Mouse (Mus musculus): Measurements from ENCODE around the gene Hsd3b6. TPM values are rescaled to one million over a fixed set of nuclear protein-coding genes. Genes with fewer than 3 reads are reported as not detected.
"Not testable (repeated sequence)": the region's sequence is repeated elsewhere in the genome, so short reads cannot be mapped to it uniquely, and the experiment has no call there.

The Hsd3b6 gene
- polyA plus RNA-seq, 1 experiment from 2014 or later: 3.0 TPM

GRCm38 (mm10) chr3:98812653-98813052 is 1.6 kb downstream of the Hsd3b6 start:
- not testable (repeated sequence) for H3K4me3 ChIP-seq; H3K9ac ChIP-seq; H3K36me3 ChIP-seq; H3K4me1 ChIP-seq (replicated peaks); H3K27ac ChIP-seq; H3K9me3 ChIP-seq (replicated peaks); H3K27me3 ChIP-seq; ATAC-seq (replicated peaks; ENCODE audit: insufficient number of reproducible peaks, insufficient read depth, low FRiP score, low read depth); H3K4me2 ChIP-seq
- WGBS: 77% methylated on average over 6 of the region's 6 CpGs

DNA sequence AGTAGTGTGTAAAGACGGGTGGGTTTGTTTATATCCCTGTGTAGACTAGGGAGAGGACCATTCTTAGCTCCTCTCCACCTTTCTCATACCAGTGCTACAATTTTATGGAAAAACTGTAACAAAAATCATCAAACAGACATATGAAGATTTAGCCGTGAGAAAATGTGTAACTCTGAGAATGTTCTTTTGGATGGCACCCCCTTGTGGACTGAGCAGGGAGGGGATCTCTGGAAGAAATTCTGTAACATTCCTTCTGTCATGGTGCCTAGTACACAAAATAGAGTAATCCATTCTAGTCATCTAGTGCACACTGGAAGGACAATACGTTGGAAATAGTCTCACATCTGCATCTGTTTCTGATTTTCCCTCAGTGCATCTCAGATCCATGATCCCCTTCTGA is 9.2 kb downstream of the Hsd3b6 start:
- not testable (repeated sequence) for H3K9ac ChIP-seq; H3K9me3 ChIP-seq (replicated peaks); H3K36me3 ChIP-seq; H3K4me3 ChIP-seq; H3K4me1 ChIP-seq (replicated peaks); ATAC-seq (replicated peaks; ENCODE audit: insufficient number of reproducible peaks, insufficient read depth, low FRiP score, low read depth); H3K4me2 ChIP-seq; H3K27ac ChIP-seq; H3K27me3 ChIP-seq
- 55% methylated on average over 3 of the region's 3 CpGs for WGBS

DNA sequence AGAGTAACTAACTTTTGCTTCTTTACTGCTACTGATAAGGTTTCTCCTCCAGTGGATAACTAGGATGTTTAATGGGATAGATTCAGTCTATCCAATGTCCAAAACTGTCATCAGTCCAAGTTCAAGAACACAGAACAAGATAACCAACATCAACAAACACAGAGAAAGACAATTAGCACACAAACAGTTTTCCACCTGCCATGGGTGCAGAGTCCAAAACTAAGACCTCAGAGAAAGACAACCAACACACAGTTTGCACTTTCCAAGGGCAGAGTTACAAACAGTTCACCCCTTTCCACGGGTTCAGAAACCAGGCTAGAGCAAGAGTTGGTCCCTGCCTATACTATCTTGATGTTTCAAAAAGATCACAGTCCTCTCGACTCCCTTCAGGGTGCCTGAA is 27.7 kb downstream of the Hsd3b6 start:
- H3K27ac ChIP-seq: no peak overlapping the region
- no peaks in the 10 kb centered on the region for H3K4me1 ChIP-seq (replicated peaks)
- no peaks in the 10 kb centered on the region for H3K9me3 ChIP-seq (replicated peaks)
- no peak overlapping the region for H3K9ac ChIP-seq
- no peaks in the 10 kb centered on the region for H3K27me3 ChIP-seq
- WGBS: 61% methylated on average over 2 of the region's 2 CpGs
- no peak for ATAC-seq (replicated peaks; ENCODE audit: insufficient number of reproducible peaks, insufficient read depth, low FRiP score, low read depth)
- no peaks in the 10 kb centered on the region for H3K36me3 ChIP-seq
- no peak overlapping the region for H3K4me3 ChIP-seq
- no peak overlapping the region for H3K4me2 ChIP-seq

DNA sequence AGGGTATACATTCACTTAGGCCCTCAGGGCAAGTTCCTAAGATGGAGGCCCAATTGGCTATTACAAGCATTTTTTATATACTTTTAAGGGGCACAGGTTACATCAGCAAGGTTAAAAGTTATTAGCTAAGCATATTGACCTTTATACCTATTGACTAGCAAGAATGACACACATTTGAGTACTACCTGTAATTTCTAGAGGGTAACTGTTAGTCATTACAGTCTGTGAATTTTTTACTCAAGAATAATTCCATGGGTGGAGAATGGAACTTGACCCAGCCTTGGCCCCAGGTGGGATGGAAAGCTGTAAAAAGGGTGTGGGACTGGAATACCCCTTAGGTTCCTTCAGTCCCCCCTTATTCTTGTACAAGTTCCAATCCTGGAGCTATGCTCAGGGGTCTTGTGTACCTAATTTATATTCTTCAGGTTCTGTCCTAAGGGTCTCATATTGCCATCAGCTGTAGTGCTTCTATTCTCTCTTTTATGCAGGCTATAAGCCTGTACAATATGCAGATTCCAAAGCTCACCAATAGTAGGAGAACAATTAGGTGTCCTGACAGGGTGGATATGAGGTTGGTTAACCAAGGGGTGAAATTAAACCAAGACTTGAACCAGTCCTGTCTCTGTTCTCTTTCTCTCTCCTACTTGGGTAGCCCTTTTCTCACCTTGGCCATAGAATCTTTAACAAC is 31.9 kb downstream of the Hsd3b6 start:
- Histone ChIP-seq H3K4me2 (no peak overlapping the region), H3K4me1 (replicated peaks) (no peaks in the 10 kb centered on the region), H3K27ac (no peak overlapping the region), H3K36me3 (no peaks in the 10 kb centered on the region), H3K4me3 (no peak overlapping the region), H3K27me3 (no peaks in the 10 kb centered on the region), H3K9ac (no peak overlapping the region), H3K9me3 (replicated peaks) (no peaks in the 10 kb centered on the region)
- no peak for ATAC-seq (replicated peaks; ENCODE audit: insufficient number of reproducible peaks, insufficient read depth, low FRiP score, low read depth)

- H3K9me3 ChIP-seq (replicated peaks): no peaks in the 10 kb centered on the region
- H3K4me2 ChIP-seq: no peak overlapping the region
- no peaks in the 10 kb centered on the region for H3K4me1 ChIP-seq (replicated peaks)
- H3K9ac ChIP-seq: no peak overlapping the region
- no peak overlapping the region for H3K4me3 ChIP-seq
- ATAC-seq (replicated peaks; ENCODE audit: insufficient number of reproducible peaks, insufficient read depth, low FRiP score, low read depth): no peak
- H3K36me3 ChIP-seq: no peaks in the 10 kb centered on the region
- no peak overlapping the region for H3K27ac ChIP-seq
- H3K27me3 ChIP-seq: no peaks in the 10 kb centered on the region
Measured at GRCm38 (mm10) chr3:98780921-98781320, 33.3 kb downstream of the Hsd3b6 start.

GRCm38 (mm10) chr3:98764155-98764554 is 50.1 kb downstream of the Hsd3b6 start:
- no peaks in the 10 kb centered on the region for H3K27me3 ChIP-seq
- no peaks in the 10 kb centered on the region for H3K9me3 ChIP-seq (replicated peaks)
- H3K36me3 ChIP-seq: no peaks in the 10 kb centered on the region
- no peak overlapping the region for H3K4me3 ChIP-seq
- no peak overlapping the region for H3K9ac ChIP-seq
- no peak for ATAC-seq (replicated peaks; ENCODE audit: insufficient number of reproducible peaks, insufficient read depth, low FRiP score, low read depth)
- no peak overlapping the region for H3K4me2 ChIP-seq
- no peak overlapping the region for H3K27ac ChIP-seq
- H3K4me1 ChIP-seq (replicated peaks): no peaks in the 10 kb centered on the region

DNA sequence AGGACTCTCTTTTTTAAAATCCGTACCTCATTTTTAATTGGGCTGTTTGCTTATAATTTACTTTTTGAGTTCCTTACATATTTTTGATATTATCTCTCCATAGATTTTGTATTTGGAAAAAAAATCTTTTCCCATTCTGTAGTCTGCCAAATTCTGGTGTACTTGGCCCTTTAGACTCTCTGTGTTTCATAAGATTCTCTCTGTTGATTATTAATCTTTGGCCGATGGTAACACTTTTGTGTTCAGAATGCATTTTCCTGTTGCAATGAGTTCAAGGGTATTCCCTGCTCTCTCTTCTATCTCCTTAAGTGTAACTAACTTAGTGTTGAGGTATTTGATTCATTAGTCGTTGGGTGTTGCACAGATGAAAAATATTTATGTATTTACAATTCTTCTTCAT is 57.4 kb downstream of the Hsd3b6 start:
- 77% methylated on average over 3 of the region's 3 CpGs for WGBS
- Histone ChIP-seq H3K4me2 (no peak overlapping the region), H3K4me3 (no peak overlapping the region), H3K27me3 (no peaks in the 10 kb centered on the region), H3K9me3 (replicated peaks) (no peaks in the 10 kb centered on the region), H3K27ac (no peak overlapping the region), H3K4me1 (replicated peaks) (no peaks in the 10 kb centered on the region), H3K36me3 (no peaks in the 10 kb centered on the region), H3K9ac (no peak overlapping the region)
- no peak for ATAC-seq (replicated peaks; ENCODE audit: insufficient number of reproducible peaks, insufficient read depth, low FRiP score, low read depth)

Other genes with a start within 250 kb of the Hsd3b6 start
- not detected in 2 replicates for gene Gm10681, start 225.6 kb downstream of the Hsd3b6 start, polyA plus RNA-seq (2015; fragmentation: Nextera tagmentation; extraction: Ambion mirVana)
- not detected in 2 replicates for gene Hsd3b5, start 184.2 kb downstream of the Hsd3b6 start, polyA plus RNA-seq (2015; fragmentation: Nextera tagmentation; extraction: Ambion mirVana)
- gene Hsd3b2, start 89.9 kb downstream of the Hsd3b6 start, polyA plus RNA-seq (2015; fragmentation: Nextera tagmentation; extraction: Ambion mirVana): 0.04 TPM in 1 of 2 replicates, not detected in the other
- 0.11 TPM in 1 of 2 replicates, not detected in the other for gene Hsd3b3, start 51.3 kb downstream of the Hsd3b6 start, polyA plus RNA-seq (2015; fragmentation: Nextera tagmentation; extraction: Ambion mirVana)
- gene Hsd3b1, start 45.4 kb upstream of the Hsd3b6 start, polyA plus RNA-seq (2015; fragmentation: Nextera tagmentation; extraction: Ambion mirVana): 0.08 and 1.0 TPM in 2 replicates
- gene Hao2, start 78.8 kb upstream of the Hsd3b6 start, polyA plus RNA-seq (2015; fragmentation: Nextera tagmentation; extraction: Ambion mirVana): 0.24 TPM in 1 of 2 replicates, not detected in the other